Mouse (Mus musculus): ENCODE measurements around the gene Pmepa1.
A peak's percentile ranks its signal among the peaks of the same experiment; 100 is the strongest.

Gene Pmepa1

GRCm38 (mm10) chr2:173223496-173223895 is 52.8 kb downstream of the Pmepa1 start:
- no peak for DNase-seq

- no peak for DNase-seq
These were observed 55.6 kb downstream of the Pmepa1 start for GRCm38 (mm10) chr2:173220754-173221153.

GRCm38 (mm10) chr2:173219256-173219954 is 56.9 kb downstream of the Pmepa1 start:
- peak in 1 of 2 experiments; percentile 45 for DNase-seq

- DNase-seq: peak; percentile 33 to 50
These were observed 57.8 kb downstream of the Pmepa1 start, which contains the start of gene Zbp1 for GRCm38 (mm10) chr2:173218416-173219141. TSS of gene Zbp1 (minus strand) at chr2:173218923.

- DNase-seq: no peak
These were observed 58.5 kb downstream of the Pmepa1 start for GRCm38 (mm10) chr2:173217763-173218258.

- DNase-seq: peak in 1 of 2 experiments; percentile 1
These were observed 59.1 kb downstream of the Pmepa1 start for GRCm38 (mm10) chr2:173217246-173217645.

- DNase-seq: peak; percentile 1 to 3
These were observed 59.5 kb downstream of the Pmepa1 start for GRCm38 (mm10) chr2:173216840-173217239.

- DNase-seq: no peak
These were observed 64.1 kb downstream of the Pmepa1 start for GRCm38 (mm10) chr2:173212227-173212626.

- no peak for DNase-seq
These were observed 67.1 kb downstream of the Pmepa1 start for GRCm38 (mm10) chr2:173209091-173209815.

- no peak for DNase-seq
These were observed 69.3 kb downstream of the Pmepa1 start for GRCm38 (mm10) chr2:173207051-173207450.

GRCm38 (mm10) chr2:173205563-173206099 is 70.7 kb downstream of the Pmepa1 start:
- DNase-seq: no peak

- no peak for DNase-seq
These were observed 71.7 kb downstream of the Pmepa1 start for GRCm38 (mm10) chr2:173204671-173205070.

- no peak for DNase-seq
These were observed 72.6 kb downstream of the Pmepa1 start for GRCm38 (mm10) chr2:173203726-173204125.

GRCm38 (mm10) chr2:173202924-173203689 is 73.2 kb downstream of the Pmepa1 start:
- no peak for DNase-seq

GRCm38 (mm10) chr2:173194796-173195195 is 81.5 kb downstream of the Pmepa1 start:
- no peak for DNase-seq

GRCm38 (mm10) chr2:173187182-173187855 is 89.0 kb downstream of the Pmepa1 start:
- peak in 1 of 2 experiments; percentile 2 for DNase-seq

GRCm38 (mm10) chr2:173186047-173186943 is 90.0 kb downstream of the Pmepa1 start:
- peak; percentile 59 to 85 for DNase-seq

- no peak for DNase-seq
These were observed 91.1 kb downstream of the Pmepa1 start for GRCm38 (mm10) chr2:173185282-173185681.

- peak in 1 of 2 experiments; percentile 3 for DNase-seq
These were observed 91.8 kb downstream of the Pmepa1 start for GRCm38 (mm10) chr2:173184475-173185080.
